Mouse (Mus musculus) urinary bladder, adult 18-20 months (tissue): ENCODE results near the gene Hoga1.

Source experiments
- DNase-seq, 2 experiments: peaks; one replicate each; pipeline ENCODE4 v3.0.0; 2022; ENCODE audit warnings: low spot score in 2 of 2, mixed read lengths in 2 of 2

Hoga1 gene

DNA sequence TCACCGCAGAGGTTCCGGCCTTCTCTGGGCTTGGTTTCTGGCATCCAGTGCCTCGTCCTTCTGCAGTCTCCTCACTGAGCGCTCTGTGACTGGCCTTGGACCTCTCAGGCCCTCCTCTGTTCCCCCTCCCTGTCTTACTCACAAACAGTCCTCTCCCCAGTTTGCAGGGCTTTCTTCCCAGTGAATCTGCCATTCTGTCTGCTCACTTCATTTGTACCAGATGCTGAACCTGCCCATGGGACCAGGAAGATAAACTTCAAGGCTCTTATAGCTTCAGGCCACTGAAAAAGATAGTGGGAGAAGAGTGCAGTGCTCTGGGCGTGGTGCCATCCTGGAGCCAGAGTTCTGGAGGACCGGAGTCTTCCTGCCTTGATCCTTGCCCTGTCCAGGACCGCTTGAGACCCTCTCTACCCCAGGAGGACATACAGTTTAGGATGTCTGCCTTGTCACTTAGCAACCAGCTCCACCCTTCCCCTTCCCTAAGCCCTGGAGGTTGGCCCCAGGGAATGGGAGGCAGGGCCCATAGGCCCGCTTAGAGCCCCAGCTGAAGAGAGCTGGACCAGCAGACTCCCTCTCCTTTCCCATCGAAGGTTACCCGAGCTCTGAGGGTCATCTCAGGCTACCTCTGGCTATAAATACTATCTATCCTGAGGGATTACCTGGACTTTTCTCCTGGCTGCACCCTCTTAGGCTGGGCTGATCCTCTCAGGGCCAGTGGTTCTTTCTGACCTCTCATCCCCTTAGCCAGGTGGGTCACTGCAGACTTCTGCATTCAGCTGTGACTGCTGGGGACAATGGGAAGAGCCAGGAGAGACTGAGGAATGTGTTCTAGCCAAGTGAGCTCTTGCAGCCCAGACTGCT is 23.5 kb upstream of the Hoga1 start:
- DNase-seq: no peak

DNA sequence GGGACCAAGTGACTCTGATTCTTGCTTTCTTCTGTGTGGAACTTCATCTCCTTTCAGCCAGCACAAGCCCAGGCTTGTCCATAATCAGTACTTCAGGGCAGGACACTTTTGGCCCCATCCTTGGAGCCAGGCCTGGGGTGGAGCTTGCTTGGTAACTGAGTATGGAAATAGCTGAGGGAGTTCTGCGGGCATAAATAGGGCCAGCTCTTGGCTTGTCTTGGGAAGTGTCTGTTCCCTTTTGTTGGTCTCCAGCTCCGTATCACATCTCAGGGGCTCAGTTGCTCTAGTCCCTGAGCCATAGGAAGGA is 22.9 kb upstream of the Hoga1 start:
- no peak for DNase-seq

DNA sequence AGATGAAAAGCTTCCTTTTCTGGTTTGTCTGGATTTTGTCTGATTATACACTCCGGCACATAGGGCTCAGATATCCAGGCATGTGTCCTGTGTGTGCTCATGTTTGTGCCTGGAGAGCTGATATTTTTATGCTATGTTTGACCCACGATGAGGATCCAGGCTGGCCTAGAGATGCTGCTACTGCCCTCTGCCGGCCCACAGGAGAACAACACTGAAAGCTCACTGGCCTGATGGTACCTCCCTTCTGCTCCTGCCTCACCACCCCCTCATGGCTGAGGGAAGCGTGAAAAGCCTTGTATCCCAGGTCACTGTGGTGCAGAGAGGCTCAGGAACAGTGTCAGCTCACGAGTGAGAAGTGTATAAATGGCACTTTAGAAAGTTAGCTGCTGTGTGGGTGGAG is 19.3 kb upstream of the Hoga1 start:
- peak; percentile 70 to 79 for DNase-seq

DNA sequence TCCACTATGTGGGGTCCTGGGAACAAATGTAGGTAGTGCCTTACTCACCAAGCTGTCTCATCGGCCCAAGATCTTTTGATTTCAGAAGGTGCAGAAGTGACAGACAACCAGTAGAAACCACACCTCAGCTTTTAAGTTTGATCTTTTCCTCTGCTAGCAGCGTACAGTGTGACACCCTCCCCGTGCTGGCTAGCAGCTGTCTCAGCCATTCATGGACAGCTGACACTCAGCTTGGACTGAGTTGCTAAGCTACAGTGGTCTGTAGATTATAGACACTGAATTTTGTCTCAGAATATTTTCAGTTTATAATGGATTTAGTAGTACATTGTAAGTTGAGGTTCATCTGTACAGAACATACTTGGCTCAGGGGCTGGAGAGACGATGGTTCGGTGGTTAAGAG is 14.3 kb upstream of the Hoga1 start:
- no peak for DNase-seq

DNA sequence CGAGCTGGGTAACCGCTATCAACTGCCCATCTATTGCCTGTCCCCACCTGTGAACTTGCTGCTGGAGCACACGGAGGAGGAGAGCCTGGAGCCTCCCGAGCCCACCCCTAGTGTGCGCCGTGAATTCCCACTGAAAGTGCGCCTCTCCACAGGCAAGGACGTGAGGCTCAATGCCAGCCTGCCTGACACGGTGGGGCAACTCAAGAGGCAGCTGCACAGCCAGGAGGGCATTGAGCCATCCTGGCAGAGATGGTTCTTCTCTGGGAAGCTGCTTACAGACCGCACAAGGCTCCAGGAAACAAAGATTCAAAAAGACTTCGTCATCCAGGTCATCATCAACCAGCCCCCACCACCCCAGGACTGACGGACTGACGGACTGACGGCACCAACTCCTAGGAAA is 11.8 kb upstream of the Hoga1 start:
- DNase-seq: no peak

DNA sequence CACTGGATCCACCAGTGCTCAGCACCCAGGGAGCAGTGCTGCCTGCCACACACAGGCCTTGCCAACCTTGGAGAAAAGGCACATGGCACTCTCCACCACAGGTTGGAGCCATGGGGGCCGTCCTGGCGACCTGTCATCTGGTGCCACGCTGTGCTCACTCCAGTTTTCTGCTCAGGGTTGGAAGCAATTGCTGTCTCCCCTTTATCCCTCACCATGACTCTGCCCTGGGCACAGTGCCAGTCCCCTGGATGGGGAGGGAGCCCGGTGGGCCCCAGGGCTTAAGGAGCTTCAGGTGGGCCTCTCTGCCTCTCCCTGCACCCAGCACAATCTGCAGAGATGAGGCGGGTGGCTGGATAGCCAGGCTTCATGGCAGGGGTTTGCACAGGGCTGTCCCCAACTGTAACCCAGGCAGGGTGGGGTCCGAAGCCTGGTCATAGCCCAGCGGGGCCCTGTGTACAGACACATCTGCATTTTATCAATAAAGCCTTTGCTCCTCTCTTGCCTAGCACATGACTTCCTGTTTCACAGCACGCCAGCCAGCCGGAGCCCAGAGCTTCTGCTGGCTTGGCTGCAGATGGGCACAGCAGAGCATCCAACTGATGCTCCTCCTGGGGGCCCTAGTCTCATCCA is 11.1 kb upstream of the Hoga1 start:
- no peak for DNase-seq

DNA sequence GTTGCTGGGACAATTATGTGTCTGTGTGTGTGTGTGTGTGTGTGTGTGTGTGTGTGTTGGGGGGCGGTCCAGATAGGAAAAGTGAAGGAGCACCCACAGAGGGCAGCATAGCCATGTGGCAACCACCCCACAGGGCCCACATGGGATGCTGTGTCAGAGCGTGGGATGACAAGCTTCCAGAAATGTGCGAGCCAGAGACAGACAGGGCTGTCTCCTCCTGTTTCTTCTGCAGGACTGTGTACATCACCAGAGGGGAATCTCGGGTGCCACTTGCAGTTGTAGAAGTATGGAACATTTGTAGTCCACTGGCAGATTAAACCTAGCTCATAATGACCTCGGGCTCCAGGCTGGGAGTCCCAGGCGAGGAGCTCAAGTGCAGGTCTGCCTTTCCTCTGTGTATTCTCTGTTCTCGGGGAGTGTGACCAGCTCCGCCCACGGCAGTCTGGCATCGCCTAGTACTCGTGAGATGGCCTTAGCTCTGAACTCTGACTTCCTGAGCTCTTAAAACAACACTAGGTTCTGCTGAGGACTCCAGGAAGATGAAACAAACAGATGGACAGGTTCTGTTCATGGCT is 10.4 kb upstream of the Hoga1 start:
- no peak for DNase-seq

DNA sequence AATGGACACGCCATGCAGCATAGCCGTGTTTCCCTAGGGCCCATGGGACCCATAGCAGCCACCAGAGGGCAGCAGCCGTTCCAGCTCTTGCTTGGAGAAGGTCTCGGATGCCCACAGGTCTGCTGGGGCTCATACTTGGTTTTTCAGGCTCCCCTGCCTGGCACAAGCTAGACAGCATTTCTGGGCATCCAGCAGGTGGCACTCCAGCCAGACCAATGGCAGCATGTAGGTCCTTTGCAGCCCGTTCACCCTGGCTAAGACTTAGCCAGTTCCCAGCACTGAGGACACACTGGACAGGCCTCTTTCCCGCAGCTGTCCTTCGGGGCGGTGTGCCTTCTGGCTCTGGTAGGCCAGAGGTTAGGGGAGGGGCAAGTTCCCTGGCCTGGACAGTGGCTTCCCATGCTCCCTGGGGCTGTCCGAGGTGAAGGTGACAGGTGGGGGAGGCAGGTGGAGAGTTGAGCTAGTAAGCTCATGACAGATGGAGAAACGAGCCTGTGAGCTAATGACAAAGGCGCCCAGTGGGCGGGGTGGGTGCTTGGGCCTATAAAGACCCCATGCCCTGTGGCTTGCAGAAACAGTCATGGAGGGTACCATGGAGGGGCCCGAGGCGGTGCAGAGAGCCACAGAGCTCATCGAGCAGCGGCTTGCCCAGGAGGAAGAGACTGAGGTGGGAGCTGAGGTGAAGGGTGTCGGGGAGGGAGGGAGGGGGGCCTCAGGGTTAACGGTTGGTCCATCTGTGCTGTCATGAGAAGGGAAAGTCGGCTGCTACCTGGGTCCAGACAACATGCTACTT is 9.8 kb upstream of the Hoga1 start, which contains the start of gene Ankrd2:
Gene Ankrd2 (plus strand): TSS at position 545 of the 793 bp plus-strand sequence.
- peak; percentile 68 to 71 for DNase-seq

DNA sequence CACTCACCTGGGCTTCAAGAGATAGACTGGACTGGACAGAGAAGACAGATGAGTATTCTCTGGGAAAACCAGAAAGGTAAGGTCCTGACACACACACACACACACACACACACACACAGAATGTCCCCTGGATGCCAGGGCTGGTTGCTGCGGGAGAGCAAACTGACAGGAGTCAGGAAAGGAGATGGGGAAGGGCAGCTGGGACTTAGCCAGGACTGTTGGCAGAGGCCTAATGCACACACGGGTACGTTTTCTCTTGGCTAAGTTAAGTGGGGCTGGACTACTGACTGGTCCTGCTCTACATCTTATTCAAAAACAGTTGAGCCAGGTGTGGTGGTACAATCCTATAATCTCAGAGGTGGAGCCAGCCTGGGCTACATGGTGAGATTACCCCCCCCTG is 9.1 kb upstream of the Hoga1 start:
- no peak for DNase-seq

DNA sequence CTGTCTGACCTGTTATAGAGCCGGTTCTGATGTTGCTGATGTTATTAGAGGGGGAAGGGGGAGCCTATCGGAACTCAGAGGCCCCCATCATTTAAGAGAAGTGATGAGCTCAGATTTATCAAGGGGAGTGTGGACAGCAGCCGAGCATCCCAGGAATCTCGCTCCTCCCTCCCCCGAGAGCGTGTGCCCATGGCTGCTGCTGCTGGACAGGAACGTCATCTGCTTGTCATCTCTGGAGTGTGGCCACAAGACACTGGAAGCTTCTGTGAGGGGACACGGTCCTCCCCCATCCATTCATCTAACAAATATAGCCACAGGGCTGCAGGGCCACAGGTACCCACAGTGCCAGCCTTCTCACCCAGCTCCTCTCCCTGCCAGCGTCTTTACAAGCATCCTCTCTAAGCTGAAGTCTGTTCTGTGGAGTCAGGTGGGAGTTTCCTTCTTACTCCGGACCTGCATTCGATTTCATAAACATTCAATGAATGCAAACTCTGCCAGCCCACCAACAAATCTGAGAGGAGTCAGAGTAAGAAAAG is 8.2 kb upstream of the Hoga1 start:
- DNase-seq: no peak

DNA sequence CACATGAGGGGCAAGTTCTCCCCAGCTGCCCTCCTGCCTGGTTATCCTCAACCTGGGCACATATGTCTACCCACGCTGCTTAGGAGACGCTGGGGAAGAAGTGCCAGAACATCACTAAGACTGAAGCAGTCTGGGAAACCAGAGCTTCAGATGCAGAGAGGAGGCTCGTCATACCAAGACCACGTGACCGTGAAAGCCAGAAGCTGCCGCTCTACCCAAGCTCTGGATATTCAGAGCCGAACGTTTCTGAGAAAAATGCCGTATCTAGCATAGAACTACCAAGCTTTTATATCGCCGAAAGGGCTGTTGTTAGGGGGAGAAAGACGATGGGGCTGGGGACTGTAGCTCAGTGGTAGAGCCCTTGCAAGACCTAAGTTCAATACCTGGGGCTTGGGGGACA is 7.1 kb upstream of the Hoga1 start:
- no peak for DNase-seq

DNA sequence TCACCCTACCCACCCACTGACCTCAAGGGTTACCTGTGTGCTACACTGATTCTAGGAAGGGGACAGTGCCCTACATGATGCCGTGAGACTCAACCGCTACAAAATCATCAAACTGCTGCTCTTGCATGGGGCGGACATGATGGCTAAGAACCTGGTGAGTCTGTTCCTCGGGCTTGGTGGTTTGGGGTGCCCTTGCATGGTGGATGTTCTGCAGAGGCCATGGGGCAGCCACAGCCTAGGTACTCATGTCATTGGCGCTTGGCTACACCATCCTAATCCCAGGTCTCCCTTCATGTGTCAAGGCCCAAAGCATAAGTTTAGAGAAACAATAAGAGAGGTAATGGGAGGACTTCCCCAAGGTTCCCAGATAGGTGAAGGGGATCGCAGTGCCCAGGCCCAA is 1.4 kb upstream of the Hoga1 start:
- DNase-seq: no peak

DNA sequence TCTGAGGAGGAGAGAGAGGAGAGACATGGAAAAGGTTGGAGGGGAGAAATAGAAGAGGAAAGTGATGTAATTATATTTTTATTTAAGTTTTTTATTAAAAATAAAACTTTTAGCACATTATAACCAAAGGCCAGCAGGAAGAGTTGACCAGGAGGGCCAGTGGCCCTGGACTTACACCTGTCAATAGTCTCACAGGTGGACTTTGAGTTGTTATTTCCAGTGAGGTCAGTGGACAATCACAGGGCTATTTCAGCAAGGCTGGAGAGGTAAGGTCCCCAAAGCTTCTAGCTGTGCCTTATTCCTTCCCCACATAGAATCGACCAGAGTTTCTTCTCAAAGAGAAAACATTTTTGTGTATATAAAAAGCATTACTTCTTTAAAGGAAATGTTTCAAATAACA is 4.8 kb downstream of the Hoga1 start:
- no peak for DNase-seq

DNA sequence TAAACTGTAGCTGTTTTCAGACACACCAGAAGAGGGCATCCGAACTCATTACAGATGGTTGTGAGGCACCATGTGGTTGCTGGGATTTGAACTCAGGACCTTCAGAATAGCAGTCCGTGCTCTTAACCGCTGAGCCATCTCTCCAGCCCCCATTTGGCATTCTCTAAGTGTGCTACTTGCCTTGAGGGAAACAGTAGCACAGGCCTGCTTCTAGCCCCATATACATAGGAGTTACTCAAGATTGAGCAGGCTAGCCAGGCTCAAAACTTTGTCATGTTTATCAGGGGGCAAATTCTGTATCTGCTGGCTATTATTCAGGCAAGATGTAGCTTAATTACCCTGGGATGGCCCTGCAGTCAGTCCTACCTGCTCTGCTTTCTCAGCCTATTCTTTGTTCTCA is 5.9 kb downstream of the Hoga1 start:
- no peak for DNase-seq

DNA sequence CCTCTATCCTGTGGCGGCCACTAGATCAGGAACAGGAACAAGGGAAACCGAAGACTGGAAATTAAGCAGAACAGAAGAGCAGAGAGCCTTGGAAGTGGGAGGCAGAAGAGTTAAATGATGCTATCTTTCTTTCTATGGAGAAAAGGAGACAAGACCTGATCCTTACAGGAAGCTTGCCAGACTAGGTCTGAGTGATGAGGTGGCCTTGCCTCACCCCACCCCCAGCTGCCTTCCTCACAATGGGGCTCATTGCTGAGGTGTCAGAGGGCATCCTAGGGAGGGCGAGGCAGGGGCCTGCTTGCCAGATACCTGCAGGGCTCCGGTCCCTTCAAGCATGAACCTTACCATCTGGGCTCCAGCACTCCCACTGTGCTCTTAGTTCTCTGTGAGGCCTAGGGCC is 6.5 kb downstream of the Hoga1 start, which contains the start of gene 4933411K16Rik:
Gene 4933411K16Rik (plus strand): TSS at position 301 of the 400 bp plus-strand sequence.
- DNase-seq: no peak

DNA sequence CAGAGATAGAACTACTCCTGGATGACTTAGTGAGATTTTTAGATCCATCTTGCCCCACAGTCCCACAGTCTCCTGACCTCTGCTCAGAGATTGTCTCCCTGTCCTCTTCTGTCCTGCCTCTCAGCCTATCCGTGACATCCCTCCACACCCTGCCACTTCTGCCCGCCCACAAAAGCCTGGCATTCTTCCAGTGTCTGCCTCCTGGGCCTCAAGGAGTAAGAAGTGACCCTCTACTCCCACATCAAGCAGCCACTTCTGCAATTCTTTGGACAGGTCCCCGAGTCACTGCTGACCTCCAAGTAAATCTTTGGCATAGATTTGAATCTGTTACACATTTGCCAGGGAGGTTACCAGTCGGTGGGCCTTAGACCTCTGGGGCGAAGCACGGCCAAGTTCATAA is 8.8 kb downstream of the Hoga1 start:
- DNase-seq: no peak

DNA sequence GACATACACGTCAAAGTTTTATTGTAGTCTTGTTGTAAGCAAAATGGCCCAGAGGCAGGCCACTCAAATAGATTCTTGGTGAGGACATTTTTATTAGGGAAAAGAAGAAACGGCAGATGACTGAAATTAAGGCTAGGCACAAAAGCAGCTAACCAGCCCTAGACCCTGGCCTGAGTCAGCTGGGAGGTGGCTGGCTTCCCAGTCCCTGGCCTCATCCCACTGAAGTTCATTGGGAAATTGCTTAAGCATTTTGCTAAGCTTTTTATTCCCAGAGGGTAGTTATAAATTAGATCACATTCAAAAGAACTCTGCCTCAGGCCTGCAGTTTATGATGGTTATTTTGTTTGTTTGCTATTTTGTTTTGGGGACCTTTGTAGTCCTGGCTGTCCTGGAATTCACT is 10.5 kb downstream of the Hoga1 start:
- peak in 1 of 2 experiments; percentile 49 for DNase-seq

DNA sequence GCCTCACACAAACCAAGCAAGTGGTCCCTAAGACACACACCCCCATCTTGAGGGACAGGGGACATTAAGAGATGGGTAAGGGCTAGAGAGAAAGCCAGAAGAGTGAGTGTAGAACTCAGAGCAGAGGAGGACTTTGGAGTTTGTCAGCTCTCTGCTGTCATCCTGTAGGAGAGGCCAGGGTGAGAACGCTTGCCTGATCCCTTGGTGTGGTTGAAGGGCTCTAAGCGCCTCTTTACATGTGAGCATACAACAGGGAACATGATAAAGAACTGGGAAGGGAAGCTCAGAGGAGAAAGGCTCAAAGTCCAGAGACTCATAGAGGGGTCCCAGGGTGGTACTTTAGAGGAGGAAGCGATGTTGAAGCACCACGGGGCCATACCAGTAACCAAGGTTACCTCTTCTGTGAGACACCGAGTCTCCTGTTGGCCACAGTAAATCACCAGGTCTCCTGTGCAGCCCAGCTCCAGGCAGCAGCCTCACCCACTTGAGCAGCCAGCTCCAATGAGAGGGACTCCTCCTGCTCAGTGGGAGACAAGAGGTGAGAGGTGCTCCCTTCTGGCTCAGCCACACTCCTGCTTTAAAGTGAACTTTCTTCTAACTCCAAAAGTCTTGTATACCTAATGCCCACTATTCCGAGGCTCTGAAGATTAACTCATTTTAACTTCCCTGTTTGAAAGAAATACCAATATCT is 11.5 kb downstream of the Hoga1 start:
- no peak for DNase-seq

DNA sequence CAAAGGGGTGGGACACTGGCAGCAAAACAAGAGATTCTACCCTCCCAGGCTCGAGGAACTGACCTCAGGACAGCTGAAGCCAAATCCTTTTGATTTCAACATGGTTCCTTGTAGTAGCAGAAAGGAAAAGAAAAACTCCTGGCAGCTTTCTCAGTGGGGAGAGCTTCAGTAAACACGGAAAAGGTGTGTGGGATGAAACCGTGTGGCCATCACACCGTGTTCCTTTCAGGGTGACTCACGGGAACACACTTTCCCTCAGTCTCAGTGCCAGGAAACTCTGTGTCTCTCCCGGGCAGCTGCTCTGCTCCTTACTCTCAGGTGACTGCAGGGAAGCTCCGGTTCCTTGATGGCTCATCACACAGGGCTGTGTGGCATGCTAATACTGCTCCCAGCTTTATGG is 13.0 kb downstream of the Hoga1 start:
- DNase-seq: no peak

DNA sequence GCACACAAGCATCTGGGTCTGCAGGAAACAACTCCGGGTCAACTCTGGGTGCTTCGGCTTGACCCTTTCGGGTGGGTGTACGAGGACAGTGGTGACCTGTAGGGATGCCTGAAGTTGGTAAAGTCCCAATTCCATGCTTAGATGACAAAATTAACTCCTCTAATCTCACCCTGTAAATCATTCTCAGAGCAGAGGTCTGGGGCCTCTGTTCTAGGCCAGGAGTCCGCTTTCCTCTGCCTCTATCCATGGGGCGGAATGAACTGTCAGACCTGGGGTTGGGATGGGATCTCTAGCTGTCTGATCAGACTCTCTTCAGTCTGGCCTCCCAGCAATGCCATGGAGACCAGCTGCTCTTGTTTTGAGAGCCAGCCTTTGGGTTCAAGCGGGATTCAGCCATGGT is 16.0 kb downstream of the Hoga1 start:
- DNase-seq: no peak

DNA sequence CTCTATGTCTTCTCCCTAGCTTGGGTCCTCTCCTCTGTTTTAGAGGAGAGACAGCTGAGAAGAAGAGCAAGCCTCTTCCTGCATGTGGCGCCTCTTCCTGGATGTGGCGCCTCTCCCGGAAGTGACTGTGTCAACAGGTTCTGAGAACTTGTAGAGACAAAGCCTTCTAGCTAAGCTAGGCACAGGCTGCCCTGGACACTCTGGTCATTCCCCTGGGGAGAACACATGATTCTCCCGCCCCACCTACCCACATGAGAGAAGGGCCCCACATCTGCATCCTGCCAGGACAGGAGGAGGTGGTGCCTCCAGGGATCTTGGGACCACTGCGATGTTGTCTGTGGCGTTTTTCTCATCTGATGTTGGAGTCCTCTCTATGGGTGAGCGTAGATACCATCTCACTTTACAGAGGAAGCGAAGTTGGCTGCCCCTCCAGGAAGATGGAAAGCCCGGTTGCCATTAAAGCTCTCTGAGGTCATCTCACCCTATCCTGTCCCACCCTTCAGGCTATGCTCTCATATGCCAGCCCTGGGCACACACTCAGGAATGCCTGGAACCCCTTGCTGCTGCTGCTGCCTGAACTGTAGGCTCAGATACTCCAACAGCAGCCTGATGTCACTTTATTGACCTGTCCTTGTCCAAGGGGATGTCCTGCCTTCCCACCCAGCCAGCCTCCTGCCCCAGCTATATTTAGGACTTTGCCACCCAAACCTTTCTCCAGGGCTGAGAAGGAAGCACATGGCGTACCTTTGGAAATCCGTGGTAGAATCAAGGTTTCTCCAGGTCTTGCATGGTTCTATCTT is 23.2 kb downstream of the Hoga1 start:
- no peak for DNase-seq
